Mouse (Mus musculus): ENCODE data around the gene Gm6096. TPM values are rescaled to one million over a fixed set of nuclear protein-coding genes. Genes with fewer than 3 reads are reported as not detected.
"Not testable (repeated sequence)": the region's sequence is repeated elsewhere in the genome, so short reads cannot be mapped to it uniquely, and the experiment has no call there.

Gm6096 gene
- 0.50 TPM in 1 of 2 replicates, not detected in the other for polyA plus RNA-seq (2015; fragmentation: Nextera tagmentation; extraction: Ambion mirVana)

- no peaks in the 10 kb centered on the region for H3K27me3 ChIP-seq
- H3K4me3 ChIP-seq (replicated peaks), result no peak within 1 kb of the TSS
- H3K36me3 ChIP-seq, result peaks cover 85% of the 10 kb centered on the region
- H3K9ac ChIP-seq, result no peak within 1 kb of the TSS
- no peaks in the 10 kb centered on the region for H3K4me1 ChIP-seq
- H3K9me3 ChIP-seq (replicated peaks), result no peaks in the 10 kb centered on the region
- H3K27ac ChIP-seq, result no peak within 1 kb of the TSS
- no peak within 1 kb of the TSS for H3K4me2 ChIP-seq
- WGBS, result 95% methylated on average over 7 of the region's 7 CpGs
- no peak for ATAC-seq (replicated peaks; ENCODE audit: low FRiP score)
Measured at GRCm38 (mm10) chr7:34250738-34251137, at the start of gene Gm6096. Gene Gm6096, plus strand, starts transcription at chr7:34251038.

GRCm38 (mm10) chr7:34202147-34202546, 48.7 kb upstream of the Gm6096 start:
- not testable (repeated sequence) for H3K4me2 ChIP-seq; H3K27ac ChIP-seq; H3K4me1 ChIP-seq; H3K27me3 ChIP-seq; H3K4me3 ChIP-seq (replicated peaks); H3K9me3 ChIP-seq (replicated peaks); H3K9ac ChIP-seq
- peak; percentile 43; the same call in 1 of the 2 replicates for ATAC-seq (replicated peaks; ENCODE audit: low FRiP score)
- peaks cover 68% of the 10 kb centered on the region for H3K36me3 ChIP-seq
- WGBS, result 91% methylated on average over 10 of the region's 10 CpGs

GRCm38 (mm10) chr7:34206331-34206730, 44.5 kb upstream of the Gm6096 start:
- no peaks in the 10 kb centered on the region for H3K27me3 ChIP-seq
- 92% methylated on average over 6 of the region's 6 CpGs for WGBS

DNA sequence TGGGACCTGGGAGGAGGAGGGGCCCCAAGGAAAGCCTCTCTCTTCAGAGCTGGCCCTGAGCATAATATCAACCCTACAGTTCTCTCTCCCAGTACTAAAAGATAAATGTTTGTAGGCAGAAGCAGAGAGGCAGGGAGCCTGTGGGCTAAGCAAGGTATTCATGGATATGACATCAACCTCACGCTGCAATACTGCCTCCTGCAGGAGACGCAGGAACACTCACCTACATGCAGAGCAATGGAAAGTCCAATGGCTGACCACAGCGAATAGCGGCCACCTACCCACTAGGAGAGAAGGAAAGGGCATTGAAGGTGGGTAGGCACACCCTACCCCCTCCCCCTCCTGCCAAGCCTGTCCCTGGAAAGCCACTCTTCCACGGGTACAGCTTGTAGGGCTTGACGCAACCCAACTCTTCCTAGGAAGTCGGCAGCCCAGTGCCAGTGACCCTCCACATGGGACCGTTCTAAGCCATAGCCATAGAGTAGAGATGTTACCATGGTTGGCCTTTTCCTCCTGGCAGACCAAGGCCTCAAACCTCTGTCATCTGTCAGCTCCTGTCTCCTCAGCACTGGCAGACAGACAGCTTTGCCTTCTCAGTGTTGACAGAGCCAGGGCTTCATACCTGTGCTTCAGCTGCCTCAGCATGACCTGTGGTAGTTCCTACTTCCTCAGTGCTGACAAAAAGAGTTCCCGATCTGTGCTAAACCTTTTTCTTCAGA, 42.7 kb upstream of the Gm6096 start:
- peaks cover 100% of the 10 kb centered on the region for H3K36me3 ChIP-seq
- H3K4me2 ChIP-seq, result no peak overlapping the region
- H3K27ac ChIP-seq, result no peak overlapping the region
- 88% methylated on average over 9 of the region's 9 CpGs for WGBS
- no peak for ATAC-seq (replicated peaks; ENCODE audit: low FRiP score)
- no peaks in the 10 kb centered on the region for H3K4me1 ChIP-seq
- no peak overlapping the region for H3K9ac ChIP-seq
- H3K4me3 ChIP-seq (replicated peaks), result no peak overlapping the region
- H3K27me3 ChIP-seq, result no peaks in the 10 kb centered on the region
- H3K9me3 ChIP-seq (replicated peaks), result no peaks in the 10 kb centered on the region

More at GRCm38 (mm10) chr7:34206331-34206730, 44.5 kb upstream of the Gm6096 start:
- H3K36me3 ChIP-seq, result peaks cover 100% of the 10 kb centered on the region
- no peak for ATAC-seq (replicated peaks; ENCODE audit: low FRiP score)
- no peak overlapping the region for H3K4me2 ChIP-seq
- H3K9me3 ChIP-seq (replicated peaks), result no peaks in the 10 kb centered on the region
- H3K9ac ChIP-seq, result no peak overlapping the region
- H3K4me1 ChIP-seq, result no peaks in the 10 kb centered on the region
- no peak overlapping the region for H3K27ac ChIP-seq
- no peak overlapping the region for H3K4me3 ChIP-seq (replicated peaks)

- ATAC-seq (replicated peaks; ENCODE audit: low FRiP score), result no peak
- Histone ChIP-seq H3K4me1 (no peaks in the 10 kb centered on the region), H3K36me3 (peaks cover 100% of the 10 kb centered on the region), H3K27ac (no peak overlapping the region), H3K9me3 (replicated peaks) (no peaks in the 10 kb centered on the region), H3K9ac (no peak overlapping the region), H3K4me3 (replicated peaks) (no peak overlapping the region), H3K4me2 (no peak overlapping the region), H3K27me3 (no peaks in the 10 kb centered on the region)
- WGBS, result 90% methylated on average over 7 of the region's 7 CpGs
Measured at GRCm38 (mm10) chr7:34213281-34213680, 37.6 kb upstream of the Gm6096 start.

GRCm38 (mm10) chr7:34214644-34215043, 36.2 kb upstream of the Gm6096 start:
- 91% methylated on average over 8 of the region's 8 CpGs for WGBS
- no peaks in the 10 kb centered on the region for H3K9me3 ChIP-seq (replicated peaks)

DNA sequence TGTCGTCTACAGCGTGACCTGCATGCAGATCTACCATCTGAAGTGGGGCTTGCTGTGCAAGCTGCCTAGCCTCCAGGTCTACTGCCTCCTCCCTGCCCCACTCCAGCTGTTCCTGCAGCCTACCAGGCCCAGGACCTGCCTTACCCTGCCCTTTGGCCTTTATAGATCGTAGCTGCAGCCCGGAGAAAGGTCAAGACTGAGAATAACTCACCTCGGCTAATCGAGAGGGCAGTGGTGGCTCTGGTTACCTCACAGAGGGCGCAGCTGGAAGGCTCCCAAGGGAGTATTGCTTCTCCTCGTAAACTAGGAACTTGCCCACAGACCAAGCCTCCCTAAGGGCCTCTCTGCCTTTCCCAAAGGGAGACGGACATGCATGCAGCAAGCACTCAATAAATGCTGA, 35.4 kb upstream of the Gm6096 start:
- Histone ChIP-seq H3K27ac (no peak overlapping the region), H3K36me3 (peaks cover 100% of the 10 kb centered on the region), H3K27me3 (no peaks in the 10 kb centered on the region), H3K9me3 (replicated peaks) (no peaks in the 10 kb centered on the region), H3K4me1 (no peaks in the 10 kb centered on the region), H3K9ac (no peak overlapping the region), H3K4me3 (replicated peaks) (no peak overlapping the region), H3K4me2 (no peak overlapping the region)
- no peak for ATAC-seq (replicated peaks; ENCODE audit: low FRiP score)
- 63% methylated on average over 9 of the region's 9 CpGs for WGBS

More at GRCm38 (mm10) chr7:34214644-34215043, 36.2 kb upstream of the Gm6096 start:
- H3K36me3 ChIP-seq, result peaks cover 100% of the 10 kb centered on the region
- ATAC-seq (replicated peaks; ENCODE audit: low FRiP score), result no peak
- no peak overlapping the region for H3K4me3 ChIP-seq (replicated peaks)
- no peak overlapping the region for H3K4me2 ChIP-seq
- H3K27me3 ChIP-seq, result no peaks in the 10 kb centered on the region
- no peak overlapping the region for H3K9ac ChIP-seq
- H3K27ac ChIP-seq, result no peak overlapping the region
- no peaks in the 10 kb centered on the region for H3K4me1 ChIP-seq

DNA sequence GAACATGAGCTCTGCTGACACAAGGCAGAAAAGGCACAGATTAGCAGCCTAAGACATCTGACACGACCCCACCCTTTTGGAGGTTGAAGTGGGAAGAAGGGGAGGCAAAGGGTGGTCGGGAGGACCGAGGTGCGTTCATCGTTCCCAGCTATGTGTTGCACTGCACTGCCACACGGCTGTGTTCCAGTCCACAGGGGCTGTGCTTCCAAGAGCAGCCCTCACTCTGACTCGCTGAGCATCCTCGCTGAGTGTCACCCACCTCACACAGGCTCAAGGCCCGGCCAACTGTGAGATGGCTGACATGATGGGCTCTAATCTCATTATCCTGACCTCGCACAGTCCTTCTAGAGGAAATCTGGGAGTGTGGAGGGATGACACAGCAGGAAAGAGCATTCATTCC, 34.4 kb upstream of the Gm6096 start:
- no peaks in the 10 kb centered on the region for H3K27me3 ChIP-seq
- no peak overlapping the region for H3K4me2 ChIP-seq
- H3K9ac ChIP-seq, result no peak overlapping the region
- no peaks in the 10 kb centered on the region for H3K4me1 ChIP-seq
- no peak overlapping the region for H3K27ac ChIP-seq
- peaks cover 100% of the 10 kb centered on the region for H3K36me3 ChIP-seq
- H3K9me3 ChIP-seq (replicated peaks), result no peaks in the 10 kb centered on the region
- no peak overlapping the region for H3K4me3 ChIP-seq (replicated peaks)
- no peak for ATAC-seq (replicated peaks; ENCODE audit: low FRiP score)
- WGBS, result 85% methylated on average over 10 of the region's 10 CpGs

DNA sequence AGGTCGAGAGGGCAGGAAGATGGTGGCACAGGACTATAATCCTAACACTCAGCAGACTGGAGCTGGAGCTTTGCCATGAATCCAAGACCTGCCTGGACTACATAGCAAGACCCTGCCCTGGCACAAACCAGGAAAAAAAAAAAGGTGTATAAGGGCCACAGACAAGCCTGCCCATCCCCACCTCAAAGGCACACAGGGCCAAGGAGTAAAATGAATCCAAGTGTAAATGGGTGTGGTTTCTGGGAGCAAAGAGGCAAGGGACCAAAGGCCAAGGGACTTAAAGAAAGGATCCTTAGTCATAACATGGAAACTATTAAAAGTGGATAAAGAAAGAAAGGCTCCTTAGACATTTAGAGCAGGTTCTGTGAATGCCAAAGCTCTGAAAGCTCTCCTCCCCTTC, 32.3 kb upstream of the Gm6096 start:
- no peaks in the 10 kb centered on the region for H3K4me1 ChIP-seq
- H3K27me3 ChIP-seq, result no peaks in the 10 kb centered on the region
- 85% methylated on average over 1 of the region's 1 CpGs for WGBS
- no peak overlapping the region for H3K4me3 ChIP-seq (replicated peaks)
- no peak overlapping the region for H3K9ac ChIP-seq
- no peak overlapping the region for H3K4me2 ChIP-seq
- H3K27ac ChIP-seq, result no peak overlapping the region
- H3K9me3 ChIP-seq (replicated peaks), result no peaks in the 10 kb centered on the region
- H3K36me3 ChIP-seq, result peaks cover 100% of the 10 kb centered on the region
- ATAC-seq (replicated peaks; ENCODE audit: low FRiP score), result no peak

- Histone ChIP-seq H3K9me3 (replicated peaks) (no peaks in the 10 kb centered on the region), H3K27me3 (no peaks in the 10 kb centered on the region), H3K36me3 (peaks cover 99% of the 10 kb centered on the region), H3K9ac (no peak overlapping the region), H3K27ac (no peak overlapping the region), H3K4me3 (replicated peaks) (no peak overlapping the region), H3K4me2 (no peak overlapping the region), H3K4me1 (peaks cover 8% of the 10 kb centered on the region)
- no peak for ATAC-seq (replicated peaks; ENCODE audit: low FRiP score)
- 91% methylated on average over 9 of the region's 9 CpGs for WGBS
Measured at GRCm38 (mm10) chr7:34221594-34222250, 29.1 kb upstream of the Gm6096 start.

DNA sequence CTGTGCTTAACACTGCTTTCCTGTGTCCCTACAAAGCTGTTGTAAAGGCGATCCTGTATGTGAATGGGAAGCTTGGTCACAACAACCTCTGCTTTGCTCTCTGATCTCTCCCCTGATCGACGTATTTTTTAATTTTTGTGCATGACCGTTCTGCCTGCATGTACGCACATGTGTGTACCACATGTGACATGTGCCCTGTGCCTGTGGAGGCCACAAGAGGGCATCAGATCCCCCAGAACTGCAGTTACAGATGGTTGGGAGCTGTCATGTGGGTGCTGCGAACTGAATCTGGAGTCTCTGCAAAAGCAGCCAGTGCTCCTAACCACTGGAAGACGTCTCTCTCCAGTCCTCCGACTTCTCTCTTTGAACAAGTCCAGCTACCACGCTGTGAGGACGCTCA, 28.5 kb upstream of the Gm6096 start:
- ATAC-seq (replicated peaks; ENCODE audit: low FRiP score), result no peak
- Histone ChIP-seq H3K27me3 (no peaks in the 10 kb centered on the region), H3K4me2 (no peak overlapping the region), H3K36me3 (peaks cover 99% of the 10 kb centered on the region), H3K27ac (no peak overlapping the region), H3K9ac (no peak overlapping the region), H3K4me3 (replicated peaks) (no peak overlapping the region), H3K9me3 (replicated peaks) (no peaks in the 10 kb centered on the region), H3K4me1 (peaks cover 13% of the 10 kb centered on the region)
- 95% methylated on average over 10 of the region's 10 CpGs for WGBS

- WGBS, result 91% methylated on average over 6 of the region's 6 CpGs
- Histone ChIP-seq H3K4me2 (no peak overlapping the region), H3K4me1 (peaks cover 33% of the 10 kb centered on the region), H3K36me3 (peaks cover 92% of the 10 kb centered on the region), H3K9ac (no peak overlapping the region), H3K27ac (no peak overlapping the region), H3K4me3 (replicated peaks) (no peak overlapping the region), H3K9me3 (replicated peaks) (no peaks in the 10 kb centered on the region), H3K27me3 (no peaks in the 10 kb centered on the region)
- no peak for ATAC-seq (replicated peaks; ENCODE audit: low FRiP score)
Measured at GRCm38 (mm10) chr7:34224308-34224707, 26.5 kb upstream of the Gm6096 start.
